Mouse (Mus musculus) thymus, adult 2 months (tissue): ENCODE data around the gene D430041D05Rik.

Source experiments
- CTCF ChIP-seq: fragments of 200-500 bp; IDR thresholded peaks from 2 replicates; pipeline ENCODE4 v1.5.1; 2012; ENCODE audit warnings: mild to moderate bottlenecking, control low read depth, low read length, moderate library complexity, borderline replicate concordance; ENCODE audit not compliant: control insufficient read depth, poor library complexity, insufficient read depth; ENCODE audit errors: extremely low read depth
- POLR2A ChIP-seq: fragments of 200-500 bp; IDR thresholded peaks from 2 replicates; pipeline ENCODE4 v1.6.1; 2012; ENCODE audit warnings: mild to moderate bottlenecking, low read length, control low read depth, moderate library complexity; ENCODE audit not compliant: control insufficient read depth, poor library complexity, insufficient read depth; ENCODE audit errors: extremely low read depth

- TF ChIP-seq CTCF (no peak), POLR2A (no peak)
Measured at GRCm38 (mm10) chr2:104188859-104189258, 222.0 kb downstream of the D430041D05Rik start.
